Mouse (Mus musculus) c-Kit-positive CD71-positive TER-119-positive erythroid progenitor cells, embryonic 14.5 days (primary cell): Measurements from ENCODE around the gene Gm47955.
"Not testable (repeated sequence)": the region's sequence is repeated elsewhere in the genome, so short reads cannot be mapped to it uniquely, and the experiment has no call there.

Experiments
- DNase-seq: peaks from one replicate; pipeline ENCODE4 v3.0.0-alpha.2; 2013; ENCODE audit warnings: low spot score

The Gm47955 gene

DNA sequence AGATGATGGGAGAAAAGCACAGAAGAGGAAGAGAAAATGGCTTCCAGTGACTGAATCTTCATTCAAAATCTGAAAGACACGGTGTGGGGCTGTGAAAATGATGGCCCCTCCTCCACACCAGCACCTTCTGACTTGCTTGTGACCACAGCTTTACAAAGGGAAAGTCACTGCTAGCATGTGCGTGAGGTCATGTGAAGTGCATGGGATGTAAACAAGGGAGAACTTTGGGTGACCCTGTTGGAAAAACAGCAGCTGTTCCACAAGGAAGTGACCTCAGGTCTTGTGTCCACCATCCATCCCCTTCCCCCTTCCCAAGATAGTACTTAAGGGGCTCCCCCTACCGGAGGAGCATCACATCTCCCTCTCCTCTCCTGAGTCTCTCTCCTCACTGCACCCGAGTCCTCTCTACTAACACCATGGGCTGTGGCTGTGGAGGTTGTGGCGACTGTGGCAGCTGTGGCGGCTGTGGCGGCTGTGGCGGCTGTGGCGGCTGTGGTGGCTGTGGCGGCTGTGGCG, at the start of gene Gm47955:
TSS of gene Gm47955 (plus strand) at position 417 of the 516 bp plus-strand sequence.
- DNase-seq = no peak

DNA sequence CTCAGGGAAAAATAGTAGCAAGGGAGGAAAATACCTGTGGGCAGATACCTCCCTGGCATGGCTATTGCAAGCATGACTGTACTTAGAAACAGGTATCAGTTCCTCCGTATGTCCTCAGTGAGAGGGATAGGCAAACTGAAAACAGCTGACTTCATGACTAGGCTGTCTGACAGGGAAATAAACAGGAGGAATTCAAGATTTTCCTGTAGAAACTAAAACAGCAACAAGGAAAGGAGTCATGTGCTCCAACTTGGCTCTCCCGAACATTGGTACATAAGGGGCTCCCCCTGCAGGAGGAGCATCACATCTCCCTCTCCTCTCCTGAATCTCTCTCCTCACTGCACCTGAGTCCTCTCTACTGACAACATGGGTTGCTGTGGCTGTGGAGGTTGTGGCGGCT, 47.1 kb upstream of the Gm47955 start, which contains the start of gene A030005L19Rik:
TSS of gene A030005L19Rik (plus strand) at position 301 of the 400 bp plus-strand sequence.
- DNase-seq = no peak

DNA sequence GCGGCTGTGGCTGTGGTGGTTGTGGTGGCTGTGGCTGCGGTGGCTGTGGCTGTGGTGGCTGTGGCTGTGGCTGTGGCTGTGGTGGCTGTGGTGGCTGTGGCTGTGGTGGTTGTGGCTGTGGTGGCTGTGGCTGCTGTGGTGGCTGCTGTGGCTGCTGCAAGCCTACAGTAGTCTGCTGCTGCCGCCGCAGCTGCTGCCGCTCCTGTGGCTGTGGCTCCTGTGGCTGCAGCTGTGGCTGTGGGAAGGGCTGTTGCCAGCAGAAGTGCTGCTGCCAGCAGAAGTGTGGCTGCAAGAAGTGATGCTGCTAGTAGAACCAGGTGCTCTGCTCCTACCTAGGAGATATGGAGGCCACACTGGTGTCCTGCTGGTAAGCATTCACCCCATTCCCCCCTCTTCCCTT, 46.7 kb upstream of the Gm47955 start:
- DNase-seq = not testable (repeated sequence)

DNA sequence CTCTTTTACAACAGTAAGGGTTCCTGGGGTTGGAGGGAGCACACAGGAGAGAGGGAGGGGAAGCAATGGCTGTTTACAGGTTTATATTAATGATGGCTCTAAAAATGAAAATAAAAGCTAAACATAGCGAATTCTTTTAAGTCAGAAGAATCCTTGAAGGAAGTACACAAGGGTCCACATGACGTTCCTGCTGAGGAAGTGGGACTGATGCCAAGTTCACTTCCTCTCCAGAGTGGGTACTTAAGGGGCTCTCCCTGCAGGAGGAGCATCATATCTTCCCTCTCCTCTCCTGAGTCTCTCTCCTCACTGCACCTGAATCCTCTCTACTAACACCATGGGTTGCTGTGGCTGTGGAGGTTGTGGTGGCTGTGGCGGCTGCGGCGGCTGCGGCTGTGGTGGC, 35.4 kb upstream of the Gm47955 start, which contains the start of gene A030014E15Rik:
TSS of gene A030014E15Rik (plus strand) at position 268 of the 400 bp plus-strand sequence.
- no peak for DNase-seq

DNA sequence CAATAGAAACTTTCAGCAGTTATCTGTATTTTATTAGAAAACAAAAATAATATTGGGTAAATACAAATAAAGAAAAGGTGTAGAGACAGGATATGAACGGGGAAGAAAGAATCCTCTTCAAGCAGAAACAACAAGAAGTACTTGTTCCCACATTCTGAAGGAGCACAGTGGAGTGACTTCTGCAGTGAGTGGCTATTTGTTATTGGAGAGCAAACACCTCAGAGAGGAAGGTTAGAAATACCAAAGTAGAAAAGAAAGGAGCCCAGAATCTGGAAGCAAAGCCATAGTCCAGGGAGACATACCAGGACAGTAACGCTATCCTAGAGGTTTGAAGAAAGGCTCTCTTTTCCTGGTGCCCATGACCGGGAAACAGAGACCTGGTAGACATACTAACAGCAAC, 29.5 kb upstream of the Gm47955 start:
- not testable (repeated sequence) for DNase-seq

DNA sequence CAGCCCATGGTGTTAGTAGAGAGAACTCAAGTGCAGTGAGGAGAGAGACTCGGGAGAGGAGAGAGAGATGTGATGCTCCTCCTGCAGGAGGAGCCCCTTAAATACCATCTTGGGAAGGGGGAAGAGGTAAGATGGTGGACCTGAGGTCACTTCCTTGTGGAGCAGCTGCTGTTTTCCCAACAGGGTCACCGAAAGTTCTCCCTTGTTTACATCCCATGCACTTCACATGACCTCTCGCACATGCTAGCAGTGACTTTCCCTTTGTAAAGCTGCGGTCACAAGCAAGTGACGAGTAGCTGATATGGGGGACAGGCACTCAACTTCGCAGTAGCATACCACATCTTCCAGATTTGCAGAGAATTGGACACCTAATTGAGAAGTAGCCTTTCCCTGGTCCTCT, 28.8 kb upstream of the Gm47955 start, which contains the start of gene Gm6217:
TSS of gene Gm6217 (minus strand) at position 74 of the 400 bp plus-strand sequence.
- DNase-seq = not testable (repeated sequence)

DNA sequence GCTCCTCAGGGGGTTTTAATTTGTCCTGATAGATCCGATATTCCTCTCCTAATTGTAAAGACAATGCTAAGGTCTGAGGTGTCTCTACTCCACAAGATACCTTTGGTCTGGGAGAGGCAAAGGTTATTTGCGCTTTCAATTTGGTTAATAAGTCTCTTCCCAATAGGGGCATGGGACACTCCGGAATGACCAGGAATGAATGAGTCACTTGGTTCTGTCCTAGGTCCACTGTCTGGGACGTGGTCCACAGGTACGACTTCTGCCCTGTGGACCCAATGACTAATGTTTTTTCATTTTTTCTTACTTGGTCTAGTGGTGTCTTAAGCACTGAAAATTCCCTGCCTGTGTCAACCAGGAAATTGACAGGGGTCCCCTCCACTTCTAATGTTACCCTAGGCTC, 21.4 kb upstream of the Gm47955 start:
- DNase-seq = no peak

DNA sequence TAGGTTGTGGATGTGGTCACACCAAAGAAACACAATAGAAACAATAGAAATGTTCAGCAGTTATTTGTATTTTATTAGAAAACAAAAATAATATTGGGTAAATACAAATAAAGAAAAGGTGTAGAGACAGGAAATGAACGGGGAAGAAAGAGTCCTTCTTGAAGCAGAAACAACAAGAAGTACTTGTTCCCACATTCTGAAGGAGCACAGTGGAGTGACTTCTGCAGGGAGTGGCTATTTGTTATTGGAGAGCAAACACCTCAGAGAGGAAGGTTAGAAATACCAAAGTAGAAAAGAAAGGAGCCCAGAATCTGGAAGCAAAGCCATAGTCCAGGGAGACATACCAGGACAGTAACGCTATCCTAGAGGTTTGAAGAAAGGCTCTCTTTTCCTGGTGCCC, 17.6 kb upstream of the Gm47955 start:
- DNase-seq = not testable (repeated sequence)

DNA sequence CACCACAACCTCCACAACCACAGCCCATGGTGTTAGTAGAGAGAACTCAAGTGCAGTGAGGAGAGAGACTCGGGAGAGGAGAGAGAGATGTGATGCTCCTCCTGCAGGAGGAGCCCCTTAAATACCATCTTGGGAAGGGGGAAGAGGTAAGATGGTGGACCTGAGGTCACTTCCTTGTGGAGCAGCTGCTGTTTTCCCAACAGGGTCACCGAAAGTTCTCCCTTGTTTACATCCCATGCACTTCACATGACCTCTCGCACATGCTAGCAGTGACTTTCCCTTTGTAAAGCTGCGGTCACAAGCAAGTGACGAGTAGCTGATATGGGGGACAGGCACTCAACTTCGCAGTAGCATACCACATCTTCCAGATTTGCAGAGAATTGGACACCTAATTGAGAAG, 16.8 kb upstream of the Gm47955 start, which contains the start of gene A030003K21Rik:
TSS of gene A030003K21Rik (minus strand) at position 94 of the 400 bp plus-strand sequence.
- not testable (repeated sequence) for DNase-seq

DNA sequence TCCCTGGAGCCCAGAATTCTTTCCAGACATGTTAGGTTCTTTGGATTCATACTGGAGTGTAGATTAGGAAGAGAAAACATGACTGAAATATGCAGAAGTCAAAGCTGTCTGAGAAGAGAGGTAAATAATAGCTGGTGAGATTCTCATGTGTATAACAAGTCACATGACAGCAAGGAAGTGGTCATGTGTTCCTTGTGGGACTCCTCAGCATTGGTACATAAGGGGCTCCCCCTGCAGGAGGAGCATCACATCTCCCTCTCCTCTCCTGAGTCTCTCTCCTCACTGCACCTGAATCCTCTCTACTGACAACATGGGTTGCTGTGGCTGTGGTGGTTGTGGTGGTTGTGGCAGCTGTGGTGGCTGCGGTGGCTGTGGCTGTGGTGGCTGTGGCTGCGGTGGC, 14.1 kb upstream of the Gm47955 start:
- not testable (repeated sequence) for DNase-seq

DNA sequence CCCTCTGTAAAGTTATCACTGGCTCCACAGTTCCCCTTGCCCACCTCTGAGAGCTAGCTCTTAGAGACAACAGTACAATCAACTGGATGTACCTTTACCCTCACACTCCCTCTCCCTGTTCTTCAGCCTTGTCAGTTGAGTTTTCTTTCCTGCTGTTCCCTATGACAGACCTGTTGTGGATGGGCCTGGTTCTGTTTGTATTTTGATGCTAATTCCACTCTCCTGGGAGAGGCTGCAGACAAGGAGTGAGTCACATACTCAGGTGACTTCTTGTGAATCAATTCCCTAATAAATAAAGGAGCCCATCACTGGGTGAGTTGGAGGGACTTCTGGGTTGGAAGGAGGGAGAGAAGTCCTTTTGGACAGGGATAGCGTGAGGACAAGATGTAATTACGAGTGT, 11.5 kb upstream of the Gm47955 start:
- no peak for DNase-seq

DNA sequence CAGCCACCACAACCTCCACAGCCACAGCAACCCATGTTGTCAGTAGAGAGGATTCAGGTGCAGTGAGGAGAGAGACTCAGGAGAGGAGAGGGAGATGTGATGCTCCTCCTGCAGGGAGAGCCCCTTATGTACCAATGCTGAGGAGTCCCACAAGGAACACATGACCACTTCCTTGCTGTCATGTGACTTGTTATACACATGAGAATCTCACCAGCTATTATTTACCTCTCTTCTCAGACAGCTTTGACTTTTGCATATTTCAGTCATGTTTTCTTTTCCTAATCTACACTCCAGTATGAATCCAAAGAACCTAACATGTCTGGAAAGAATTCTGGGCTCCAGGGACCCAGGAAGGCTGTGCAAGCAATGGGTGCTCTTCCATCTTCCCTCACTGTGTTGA, 4.2 kb upstream of the Gm47955 start, which contains the start of gene Gm7544:
TSS of gene Gm7544 (minus strand) at position 101 of the 400 bp plus-strand sequence.
- DNase-seq = not testable (repeated sequence)

DNA sequence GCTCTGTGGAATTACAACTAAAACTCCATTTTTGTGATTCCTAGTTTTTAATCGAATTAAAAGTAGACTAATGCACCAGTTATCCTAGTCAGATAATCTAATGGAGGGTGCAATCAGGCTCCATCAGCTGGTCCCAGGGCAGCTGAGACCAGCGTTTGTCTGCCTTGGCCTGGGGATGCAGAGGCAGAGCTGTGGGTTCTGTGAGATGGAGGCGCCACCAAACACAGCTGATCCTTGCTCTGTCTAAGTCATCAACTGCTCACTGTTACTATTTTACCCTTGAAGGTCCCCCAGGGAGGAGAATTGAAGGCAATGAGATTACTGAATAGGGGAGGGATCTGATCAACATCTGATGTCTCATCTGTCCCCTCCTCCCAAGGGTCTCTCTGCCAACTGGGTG, 6.3 kb downstream of the Gm47955 start:
- DNase-seq = no peak

DNA sequence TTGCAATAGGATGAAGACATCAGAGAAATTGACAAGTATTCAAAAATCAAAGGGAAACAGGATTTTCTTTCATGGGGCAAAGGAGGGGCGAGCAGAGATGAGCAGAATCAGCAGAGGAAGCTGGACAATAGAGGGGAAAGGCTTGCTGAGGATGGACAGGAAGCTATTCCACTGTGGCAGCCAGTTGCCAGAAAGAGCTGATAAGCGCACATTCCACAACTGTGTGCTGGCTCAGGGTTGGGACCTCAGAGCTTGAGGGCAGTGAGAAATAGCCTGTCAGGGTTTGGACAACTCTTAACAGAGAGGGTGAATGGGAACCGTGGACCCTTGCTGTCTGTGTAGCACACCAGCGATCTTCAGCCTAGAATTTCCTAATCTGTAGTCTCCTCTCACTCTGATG, 12.0 kb downstream of the Gm47955 start:
- no peak for DNase-seq

DNA sequence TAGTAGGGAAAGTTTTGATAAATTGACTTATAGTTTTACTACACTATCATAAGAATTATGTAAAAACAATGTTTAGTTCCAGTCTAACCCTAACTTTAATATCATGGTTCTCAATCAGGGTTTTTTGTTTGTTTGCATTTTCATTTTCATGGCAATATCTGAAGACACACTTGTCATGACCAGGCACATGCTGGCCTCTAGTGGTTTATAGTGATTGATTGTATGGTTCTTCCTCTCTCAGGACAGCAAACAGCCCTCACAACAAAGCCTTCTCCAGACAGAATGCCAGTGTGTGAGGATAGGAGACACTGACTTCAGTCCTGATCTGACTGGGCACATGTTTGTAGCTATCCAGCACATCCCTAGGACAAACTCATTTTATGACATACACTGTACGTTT, 13.2 kb downstream of the Gm47955 start:
- DNase-seq = no peak

DNA sequence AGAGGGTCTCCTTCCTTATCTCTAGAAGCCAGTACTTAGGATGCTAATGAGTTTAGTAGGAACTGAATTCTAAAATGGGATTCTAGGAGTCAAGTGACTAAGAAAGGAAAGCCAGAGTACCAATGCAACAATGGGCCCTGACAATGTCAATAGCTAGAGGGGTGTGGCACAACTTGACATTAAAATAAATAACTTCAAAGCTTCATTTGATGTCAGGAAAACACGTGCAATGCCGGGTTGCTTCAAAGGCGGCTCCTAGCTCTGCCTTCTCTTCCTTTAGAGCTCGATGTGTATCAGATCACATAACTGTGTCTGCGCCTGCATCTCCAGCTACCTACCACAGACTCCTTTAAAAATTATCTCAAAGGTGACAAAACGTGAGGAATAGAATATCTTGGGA, 13.8 kb downstream of the Gm47955 start:
- DNase-seq = no peak

DNA sequence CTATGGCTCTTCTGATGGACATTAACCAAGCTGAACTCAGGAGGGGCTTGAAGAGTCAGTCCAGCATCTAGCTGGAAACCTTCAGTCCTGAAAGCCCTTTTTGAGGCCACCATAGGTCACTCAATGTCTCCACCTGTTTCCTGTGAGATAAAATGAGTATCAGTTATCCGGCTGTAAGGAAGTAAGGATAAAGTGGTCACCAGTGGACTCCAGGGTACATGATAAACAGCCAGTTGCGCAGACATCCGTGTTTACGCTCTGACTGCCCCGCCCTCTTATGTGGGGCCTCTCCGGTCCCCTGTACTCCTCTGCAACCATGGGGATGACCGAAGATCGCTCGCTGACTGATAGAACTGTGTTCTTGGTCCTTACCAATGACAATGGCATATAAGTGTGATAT, 14.3 kb downstream of the Gm47955 start:
- DNase-seq = no peak

DNA sequence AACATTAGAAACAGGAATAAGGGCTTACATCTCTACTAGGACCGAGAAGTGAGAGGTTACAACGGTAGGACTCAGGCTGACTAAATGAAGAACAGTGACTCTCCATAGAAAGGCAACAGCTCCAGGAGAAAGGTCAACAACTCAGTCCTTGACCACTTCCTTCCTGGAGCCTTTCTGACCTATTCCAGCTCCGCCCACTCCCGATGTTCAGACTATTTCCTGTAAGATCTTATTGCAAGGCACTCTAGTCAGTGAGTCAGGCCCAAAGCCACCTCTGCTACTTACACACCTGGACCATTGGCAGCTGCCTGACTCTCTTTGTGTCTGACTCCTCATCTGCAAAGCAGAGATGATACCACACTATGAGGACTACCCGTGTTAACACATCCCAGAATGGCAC, 15.7 kb downstream of the Gm47955 start:
- DNase-seq = no peak

DNA sequence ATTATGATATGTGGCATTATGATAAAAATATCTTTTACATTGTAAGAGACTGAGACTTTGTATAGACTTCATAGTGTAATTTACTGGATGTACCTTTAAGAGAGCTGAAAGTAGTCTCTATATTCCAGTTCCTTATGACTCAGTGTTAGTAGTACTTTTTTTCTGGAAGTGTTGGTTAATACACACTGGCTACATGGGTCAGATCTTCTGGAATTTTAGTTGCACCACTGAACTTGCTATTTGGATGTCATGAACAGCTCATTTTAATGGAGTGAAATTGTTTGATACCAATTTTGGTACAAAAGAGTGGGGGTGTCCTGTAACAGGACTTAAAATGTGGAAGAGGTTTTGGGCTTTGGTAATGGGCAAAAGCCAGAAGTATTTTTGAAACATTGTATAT, 17.8 kb downstream of the Gm47955 start:
- no peak for DNase-seq

DNA sequence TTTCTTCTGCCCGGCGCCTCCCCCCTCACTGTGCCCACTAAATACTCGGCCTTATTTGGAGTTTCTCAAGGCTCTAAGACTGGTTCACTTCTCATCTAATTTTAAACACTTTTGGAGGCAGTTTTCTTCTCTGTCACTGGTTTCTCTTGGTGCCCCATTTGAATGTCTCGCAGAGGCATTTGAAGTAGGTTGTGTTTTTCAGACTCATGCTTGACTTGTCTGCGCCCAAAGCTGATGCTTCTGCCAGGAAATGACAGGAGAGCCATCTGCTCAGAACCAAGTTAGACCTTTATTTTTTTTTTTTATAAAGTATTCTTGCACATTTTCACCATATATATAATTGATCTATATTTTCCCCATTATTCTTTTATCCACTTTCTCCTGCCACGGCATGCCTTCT, 26.7 kb downstream of the Gm47955 start:
- no peak for DNase-seq

DNA sequence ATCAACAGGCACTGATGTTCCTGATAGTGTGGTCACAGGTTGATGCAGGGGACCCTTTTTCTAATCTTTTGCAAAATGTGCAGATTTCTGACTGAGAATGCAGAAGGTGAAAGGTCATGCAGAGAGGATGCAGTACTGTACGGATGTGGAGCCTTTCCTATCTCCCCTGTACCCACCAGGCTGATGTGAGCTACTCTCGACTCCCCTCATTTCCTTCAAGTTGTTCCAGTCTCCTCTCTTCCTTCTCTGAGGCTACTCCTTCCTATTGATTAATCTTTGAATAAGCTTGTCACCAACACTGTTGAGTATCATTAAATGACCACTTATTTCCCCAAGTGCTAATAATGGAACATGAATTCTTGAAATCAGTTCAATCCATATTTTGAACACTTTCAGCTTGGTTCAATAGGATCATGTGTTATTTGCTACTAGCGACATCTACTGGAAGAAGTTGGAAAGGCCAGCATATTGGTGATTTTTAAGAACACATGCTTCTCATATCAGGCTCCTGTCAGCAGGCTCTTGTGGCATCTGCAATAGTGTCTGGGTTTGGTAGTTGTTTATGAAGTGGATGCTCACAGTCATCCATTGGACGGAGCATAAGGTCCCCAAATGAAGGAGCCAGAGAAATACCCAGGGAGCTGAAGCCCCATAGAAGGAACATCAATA, 27.6 kb downstream of the Gm47955 start:
- DNase-seq = peak; percentile 62

DNA sequence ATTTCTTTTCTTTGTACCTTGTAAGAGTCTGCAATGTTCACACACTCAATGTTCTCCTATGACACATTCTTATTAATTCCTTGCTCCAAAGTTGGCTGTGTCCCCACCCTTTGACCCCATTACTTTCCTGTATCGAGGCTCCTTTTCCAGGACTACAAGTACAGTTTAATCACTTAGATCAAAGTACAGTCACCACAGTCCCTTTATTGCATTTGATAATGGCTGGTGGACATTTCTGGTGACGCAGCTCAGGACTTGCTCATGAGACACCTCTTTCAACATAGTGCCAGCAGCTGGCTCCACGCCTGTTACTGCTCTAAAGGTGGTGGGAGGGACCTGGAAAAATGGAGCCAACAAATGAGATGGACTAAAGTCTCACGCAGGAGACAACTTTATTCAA, 31.0 kb downstream of the Gm47955 start:
- DNase-seq = no peak

DNA sequence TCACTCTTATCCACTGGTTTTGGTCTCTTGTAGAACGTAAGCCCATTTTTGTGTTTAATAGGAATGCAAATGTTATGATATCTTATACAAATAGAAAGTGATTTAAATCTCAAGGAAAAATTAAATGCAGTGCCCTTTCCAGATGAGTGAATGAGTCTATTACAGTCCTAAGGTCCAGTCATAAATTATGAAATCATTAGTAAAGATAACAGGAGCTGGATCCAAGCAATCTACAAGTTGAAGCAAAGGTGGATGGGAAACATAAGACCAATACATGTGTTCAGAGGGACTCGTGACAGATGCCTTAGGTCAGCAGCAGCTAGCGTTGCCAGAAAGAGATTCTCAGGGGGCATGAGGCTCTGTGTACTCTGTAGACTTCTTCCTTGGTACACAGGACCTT, 31.5 kb downstream of the Gm47955 start:
- no peak for DNase-seq

DNA sequence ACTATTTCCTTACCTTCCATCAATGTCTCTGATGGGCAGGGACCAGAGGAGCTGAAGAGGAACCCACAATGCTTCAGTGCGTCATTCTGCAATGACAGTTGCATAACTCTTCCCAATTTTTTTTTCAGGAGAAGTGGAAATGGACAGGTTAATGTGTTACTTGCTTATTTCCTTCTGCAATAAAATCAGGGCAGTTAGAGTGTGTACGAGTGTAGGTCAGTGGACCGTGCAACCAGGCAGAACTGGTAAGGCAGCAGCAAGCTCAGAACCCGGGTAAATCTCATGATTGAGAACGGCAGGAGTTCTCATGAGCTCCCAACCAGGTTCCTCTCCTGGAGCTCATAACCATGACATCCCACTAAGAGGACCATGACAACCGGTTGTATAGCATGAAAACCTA, 32.0 kb downstream of the Gm47955 start:
- no peak for DNase-seq
